Mouse (Mus musculus): Measurements from ENCODE around the gene Nav2. TPM values are rescaled to one million over a fixed set of nuclear protein-coding genes. Genes with fewer than 3 reads are reported as not detected.

Nav2 gene
- polyA plus RNA-seq, 1 experiment from 2014 or later: 34.9 TPM

GRCm38 (mm10) chr7:49371345-49371744, 462.8 kb downstream of the Nav2 start:
- no peak overlapping the region for H3K4me2 ChIP-seq (ENCODE audit: low read length)

GRCm38 (mm10) chr7:49371972-49372371, 463.5 kb downstream of the Nav2 start:
- Histone ChIP-seq H3K27ac (replicated peaks in 1 of 2; ENCODE audit: control insufficient read depth in 1 of 2, insufficient read depth in 1 of 2, low read depth in 2 of 2, low read length in 2 of 2) (no peak overlapping the region), H3K4me3 (ENCODE audit: control insufficient read depth in 1 of 2, insufficient read depth in 1 of 2, low read depth in 1 of 2, low read length in 2 of 2) (no peak overlapping the region), H3K27me3 (ENCODE audit: control insufficient read depth, insufficient read depth, low read length) (no peaks in the 10 kb centered on the region), H3K36me3 (ENCODE audit: control insufficient read depth, insufficient read depth, low read length) (no peaks in the 10 kb centered on the region), H3K4me2 (ENCODE audit: low read length) (no peak overlapping the region), H3K9me3 (ENCODE audit: control insufficient read depth, low read length) (peaks cover 5% of the 10 kb centered on the region; the same call in 1 of the 2 replicates), H3K9ac (ENCODE audit: low read length) (no peak overlapping the region), H3K4me1 (ENCODE audit: control insufficient read depth in 2 of 2, insufficient read depth in 2 of 2, low read length in 2 of 2) (peaks cover 12 to 44% of the 10 kb centered on the region in 2 experiments)
- WGBS: 69% methylated on average over 7 of the region's 7 CpGs
- no peak for ATAC-seq (ENCODE audit: insufficient number of reproducible peaks, insufficient read depth, low FRiP score, low read depth)

More at GRCm38 (mm10) chr7:49371345-49371744, 462.8 kb downstream of the Nav2 start:
- no peak overlapping the region for H3K9ac ChIP-seq (ENCODE audit: low read length)
- no peaks in the 10 kb centered on the region for H3K36me3 ChIP-seq (ENCODE audit: control insufficient read depth, insufficient read depth, low read length)
- H3K27me3 ChIP-seq (ENCODE audit: control insufficient read depth, insufficient read depth, low read length): no peaks in the 10 kb centered on the region
- no peak for ATAC-seq (ENCODE audit: insufficient number of reproducible peaks, insufficient read depth, low FRiP score, low read depth)
- no peak overlapping the region for H3K4me3 ChIP-seq (ENCODE audit: control insufficient read depth in 1 of 2, insufficient read depth in 1 of 2, low read depth in 1 of 2, low read length in 2 of 2)
- no peak overlapping the region for H3K27ac ChIP-seq (replicated peaks in 1 of 2; ENCODE audit: control insufficient read depth in 1 of 2, insufficient read depth in 1 of 2, low read depth in 2 of 2, low read length in 2 of 2)
- peaks cover 12 to 44% of the 10 kb centered on the region in 2 experiments for H3K4me1 ChIP-seq (ENCODE audit: control insufficient read depth in 2 of 2, insufficient read depth in 2 of 2, low read length in 2 of 2)
- H3K9me3 ChIP-seq (ENCODE audit: control insufficient read depth, low read length): peaks cover under 1% of the 10 kb centered on the region; the same call in 1 of the 2 replicates
- WGBS: 88% methylated on average over 2 of the region's 2 CpGs

- Histone ChIP-seq H3K36me3 (ENCODE audit: control insufficient read depth, insufficient read depth, low read length) (no peaks in the 10 kb centered on the region), H3K9ac (ENCODE audit: low read length) (no peak overlapping the region), H3K4me3 (ENCODE audit: control insufficient read depth in 1 of 2, insufficient read depth in 1 of 2, low read depth in 1 of 2, low read length in 2 of 2) (no peak overlapping the region), H3K9me3 (ENCODE audit: control insufficient read depth, low read length) (peaks cover 5% of the 10 kb centered on the region; the same call in 1 of the 2 replicates), H3K4me1 (ENCODE audit: control insufficient read depth in 2 of 2, insufficient read depth in 2 of 2, low read length in 2 of 2) (peaks cover 10 to 42% of the 10 kb centered on the region in 2 experiments), H3K27me3 (ENCODE audit: control insufficient read depth, insufficient read depth, low read length) (no peaks in the 10 kb centered on the region), H3K4me2 (ENCODE audit: low read length) (no peak overlapping the region), H3K27ac (replicated peaks in 1 of 2; ENCODE audit: control insufficient read depth in 1 of 2, insufficient read depth in 1 of 2, low read depth in 2 of 2, low read length in 2 of 2) (no peak overlapping the region)
- no peak for ATAC-seq (ENCODE audit: insufficient number of reproducible peaks, insufficient read depth, low FRiP score, low read depth)
- WGBS: 74% methylated on average over 1 of the region's 1 CpGs
These were observed 464.7 kb downstream of the Nav2 start for GRCm38 (mm10) chr7:49373173-49373572.

GRCm38 (mm10) chr7:49373661-49374060, 465.1 kb downstream of the Nav2 start:
- H3K9ac ChIP-seq (ENCODE audit: low read length): no peak overlapping the region
- peaks cover 5 to 38% of the 10 kb centered on the region in 2 experiments for H3K4me1 ChIP-seq (ENCODE audit: control insufficient read depth in 2 of 2, insufficient read depth in 2 of 2, low read length in 2 of 2)
- 71% methylated on average over 3 of the region's 3 CpGs for WGBS

GRCm38 (mm10) chr7:49375499-49375974, 467.0 kb downstream of the Nav2 start:
- H3K36me3 ChIP-seq (ENCODE audit: control insufficient read depth, insufficient read depth, low read length): no peaks in the 10 kb centered on the region
- no peak overlapping the region for H3K27ac ChIP-seq (replicated peaks in 1 of 2; ENCODE audit: control insufficient read depth in 1 of 2, insufficient read depth in 1 of 2, low read depth in 2 of 2, low read length in 2 of 2)
- no peaks in the 10 kb centered on the region for H3K27me3 ChIP-seq (ENCODE audit: control insufficient read depth, insufficient read depth, low read length)
- H3K4me3 ChIP-seq (ENCODE audit: control insufficient read depth in 1 of 2, insufficient read depth in 1 of 2, low read depth in 1 of 2, low read length in 2 of 2): no peak overlapping the region
- H3K9me3 ChIP-seq (ENCODE audit: control insufficient read depth, low read length): peaks cover 5% of the 10 kb centered on the region; the same call in 1 of the 2 replicates
- no peak for ATAC-seq (ENCODE audit: insufficient number of reproducible peaks, insufficient read depth, low FRiP score, low read depth)
- peaks cover 5 to 33% of the 10 kb centered on the region in 2 experiments for H3K4me1 ChIP-seq (ENCODE audit: control insufficient read depth in 2 of 2, insufficient read depth in 2 of 2, low read length in 2 of 2)
- no peak overlapping the region for H3K9ac ChIP-seq (ENCODE audit: low read length)
- 39% methylated on average over 9 of the region's 9 CpGs for WGBS
- no peak overlapping the region for H3K4me2 ChIP-seq (ENCODE audit: low read length)

More at GRCm38 (mm10) chr7:49373661-49374060, 465.1 kb downstream of the Nav2 start:
- Histone ChIP-seq H3K4me3 (ENCODE audit: control insufficient read depth in 1 of 2, insufficient read depth in 1 of 2, low read depth in 1 of 2, low read length in 2 of 2) (no peak overlapping the region), H3K36me3 (ENCODE audit: control insufficient read depth, insufficient read depth, low read length) (no peaks in the 10 kb centered on the region), H3K27me3 (ENCODE audit: control insufficient read depth, insufficient read depth, low read length) (no peaks in the 10 kb centered on the region), H3K9me3 (ENCODE audit: control insufficient read depth, low read length) (peaks cover 5% of the 10 kb centered on the region; the same call in 1 of the 2 replicates), H3K4me2 (ENCODE audit: low read length) (no peak overlapping the region), H3K27ac (replicated peaks in 1 of 2; ENCODE audit: control insufficient read depth in 1 of 2, insufficient read depth in 1 of 2, low read depth in 2 of 2, low read length in 2 of 2) (no peak overlapping the region)
- no peak for ATAC-seq (ENCODE audit: insufficient number of reproducible peaks, insufficient read depth, low FRiP score, low read depth)

- ATAC-seq (ENCODE audit: insufficient number of reproducible peaks, insufficient read depth, low FRiP score, low read depth): no peak
- 50% methylated on average over 5 of the region's 5 CpGs for WGBS
These were observed 470.1 kb downstream of the Nav2 start for GRCm38 (mm10) chr7:49378608-49379007.

GRCm38 (mm10) chr7:49380940-49381339, 472.4 kb downstream of the Nav2 start:
- no peak overlapping the region for H3K4me3 ChIP-seq (ENCODE audit: control insufficient read depth in 1 of 2, insufficient read depth in 1 of 2, low read depth in 1 of 2, low read length in 2 of 2)
- no peak for ATAC-seq (ENCODE audit: insufficient number of reproducible peaks, insufficient read depth, low FRiP score, low read depth)
- H3K4me2 ChIP-seq (ENCODE audit: low read length): no peak overlapping the region
- WGBS: 85% methylated on average over 9 of the region's 9 CpGs
- no peaks in the 10 kb centered on the region for H3K27me3 ChIP-seq (ENCODE audit: control insufficient read depth, insufficient read depth, low read length)
- H3K27ac ChIP-seq (replicated peaks in 1 of 2; ENCODE audit: control insufficient read depth in 1 of 2, insufficient read depth in 1 of 2, low read depth in 2 of 2, low read length in 2 of 2): no peak overlapping the region
- H3K9ac ChIP-seq (ENCODE audit: low read length): no peak overlapping the region
- H3K9me3 ChIP-seq (ENCODE audit: control insufficient read depth, low read length): peaks cover 5% of the 10 kb centered on the region; the same call in 1 of the 2 replicates
- no peaks in the 10 kb centered on the region; a peak in 1 of 4 replicates for H3K4me1 ChIP-seq (ENCODE audit: control insufficient read depth in 2 of 2, insufficient read depth in 2 of 2, low read length in 2 of 2)
- no peaks in the 10 kb centered on the region for H3K36me3 ChIP-seq (ENCODE audit: control insufficient read depth, insufficient read depth, low read length)

More at GRCm38 (mm10) chr7:49378608-49379007, 470.1 kb downstream of the Nav2 start:
- peaks cover 2 to 21% of the 10 kb centered on the region in 2 experiments; a peak in 3 of 4 replicates for H3K4me1 ChIP-seq (ENCODE audit: control insufficient read depth in 2 of 2, insufficient read depth in 2 of 2, low read length in 2 of 2)
- no peaks in the 10 kb centered on the region for H3K36me3 ChIP-seq (ENCODE audit: control insufficient read depth, insufficient read depth, low read length)
- H3K4me3 ChIP-seq (ENCODE audit: control insufficient read depth in 1 of 2, insufficient read depth in 1 of 2, low read depth in 1 of 2, low read length in 2 of 2): no peak overlapping the region
- H3K9ac ChIP-seq (ENCODE audit: low read length): no peak overlapping the region
- H3K4me2 ChIP-seq (ENCODE audit: low read length): no peak overlapping the region
- no peak overlapping the region for H3K27ac ChIP-seq (replicated peaks in 1 of 2; ENCODE audit: control insufficient read depth in 1 of 2, insufficient read depth in 1 of 2, low read depth in 2 of 2, low read length in 2 of 2)
- peaks cover 5% of the 10 kb centered on the region; the same call in 1 of the 2 replicates for H3K9me3 ChIP-seq (ENCODE audit: control insufficient read depth, low read length)
- no peaks in the 10 kb centered on the region for H3K27me3 ChIP-seq (ENCODE audit: control insufficient read depth, insufficient read depth, low read length)

- H3K36me3 ChIP-seq (ENCODE audit: control insufficient read depth, insufficient read depth, low read length): no peaks in the 10 kb centered on the region
- no peak overlapping the region for H3K4me2 ChIP-seq (ENCODE audit: low read length)
- H3K27ac ChIP-seq (replicated peaks in 1 of 2; ENCODE audit: control insufficient read depth in 1 of 2, insufficient read depth in 1 of 2, low read depth in 2 of 2, low read length in 2 of 2): no peak overlapping the region
- H3K4me1 ChIP-seq (ENCODE audit: control insufficient read depth in 2 of 2, insufficient read depth in 2 of 2, low read length in 2 of 2): peaks cover 0 to 8% of the 10 kb centered on the region in 2 experiments; a peak in 2 of 4 replicates
- H3K9ac ChIP-seq (ENCODE audit: low read length): no peak overlapping the region
- no peaks in the 10 kb centered on the region for H3K27me3 ChIP-seq (ENCODE audit: control insufficient read depth, insufficient read depth, low read length)
- 86% methylated on average over 10 of the region's 10 CpGs for WGBS
- no peaks in the 10 kb centered on the region for H3K9me3 ChIP-seq (ENCODE audit: control insufficient read depth, low read length)
- ATAC-seq (ENCODE audit: insufficient number of reproducible peaks, insufficient read depth, low FRiP score, low read depth): no peak
- no peak overlapping the region for H3K4me3 ChIP-seq (ENCODE audit: control insufficient read depth in 1 of 2, insufficient read depth in 1 of 2, low read depth in 1 of 2, low read length in 2 of 2)
These were observed 474.4 kb downstream of the Nav2 start for GRCm38 (mm10) chr7:49382884-49383283.
